Mouse (Mus musculus) C2C12 (cell line): ENCODE measurements around the gene Inpp5d. TPM values are rescaled to one million over a fixed set of nuclear protein-coding genes. Genes with fewer than 3 reads are reported as not detected.
"Not testable (repeated sequence)": the region's sequence is repeated elsewhere in the genome, so short reads cannot be mapped to it uniquely, and the experiment has no call there.

ENCODE experiments used
- H3K27me3 ChIP-seq: one replicate; pipeline ENCODE4 v1.6.1; 2011; ENCODE audit not compliant: control insufficient read depth, insufficient read depth, insufficient read length
- H3K36me3 ChIP-seq: one replicate; pipeline ENCODE4 v1.6.1; 2011; ENCODE audit not compliant: control insufficient read depth, insufficient read depth
- H3K4me3 ChIP-seq: one replicate; pipeline ENCODE4 v1.5.1; 2011; ENCODE audit warnings: mild to moderate bottlenecking, control low read depth; ENCODE audit not compliant: poor library complexity, insufficient read depth, severe bottlenecking
- H3K79me2 ChIP-seq: one replicate; pipeline ENCODE4 v1.6.1; 2011; ENCODE audit not compliant: control insufficient read depth, insufficient read depth
- H3K79me3 ChIP-seq: one replicate; pipeline ENCODE4 v1.6.1; 2011; ENCODE audit warnings: low read depth, control low read depth
- H3ac ChIP-seq: one replicate; pipeline ENCODE3; 2011; ENCODE audit warnings: low read depth; ENCODE audit not compliant: control insufficient read depth, insufficient read length
- CEBPB ChIP-seq: IDR thresholded peaks from one replicate; pipeline ENCODE4 v1.6.1; 2011; ENCODE audit warnings: low read depth, mild to moderate bottlenecking, control low read depth, moderate library complexity
- CTCF ChIP-seq: IDR thresholded peaks from one replicate; pipeline ENCODE4 v1.5.1; 2011; ENCODE audit not compliant: control insufficient read depth, insufficient read depth, insufficient read length
- FOSL1 ChIP-seq: IDR thresholded peaks from one replicate; pipeline ENCODE4 v1.8.0; 2011; ENCODE audit warnings: mild to moderate bottlenecking, low read length; ENCODE audit not compliant: poor library complexity, insufficient read depth, severe bottlenecking
- MAX ChIP-seq: IDR thresholded peaks from one replicate; pipeline ENCODE4 v1.6.1; 2011; ENCODE audit warnings: mild to moderate bottlenecking, control low read depth
- MYOD1 ChIP-seq: IDR thresholded peaks from one replicate; pipeline ENCODE4 v1.6.1; 2011; ENCODE audit warnings: low read depth; ENCODE audit not compliant: control insufficient read depth, insufficient read length
- MYOG ChIP-seq: IDR thresholded peaks from one replicate; pipeline ENCODE4 v1.6.1; 2011; ENCODE audit not compliant: control insufficient read depth, insufficient read length; ENCODE audit errors: extremely low read depth
- USF1 ChIP-seq: IDR thresholded peaks from one replicate; pipeline ENCODE4 v1.6.1; 2011; ENCODE audit warnings: low read depth, mild to moderate bottlenecking, control low read depth, moderate library complexity
- polyA plus RNA-seq: library from polyadenylated mRNA; unstranded; fragments of >200 nt; fragmentation: generic; extraction: Trizol; gene quantifications from one replicate; pipeline ENCODE4 v1.2.1, GENCODE M21; 2012; ENCODE audit warnings: missing spikeins

Inpp5d gene
- polyA plus RNA-seq, 1 experiment: 0.06 TPM

GRCm38 (mm10) chr1:87671483-87671882 lies 51.4 kb downstream of the Inpp5d start:
- no peak for TF ChIP-seq MAX
- TF ChIP-seq CEBPB: no peak
- TF ChIP-seq CTCF: no peak
- TF ChIP-seq FOSL1: no peak
- Histone ChIP-seq H3K4me3 (no peak overlapping the region), H3K27me3 (no peaks in the 10 kb centered on the region), H3K79me3 (no peaks in the 10 kb centered on the region), H3ac (no peak overlapping the region), H3K79me2 (no peaks in the 10 kb centered on the region), H3K36me3 (no peaks in the 10 kb centered on the region)

DNA sequence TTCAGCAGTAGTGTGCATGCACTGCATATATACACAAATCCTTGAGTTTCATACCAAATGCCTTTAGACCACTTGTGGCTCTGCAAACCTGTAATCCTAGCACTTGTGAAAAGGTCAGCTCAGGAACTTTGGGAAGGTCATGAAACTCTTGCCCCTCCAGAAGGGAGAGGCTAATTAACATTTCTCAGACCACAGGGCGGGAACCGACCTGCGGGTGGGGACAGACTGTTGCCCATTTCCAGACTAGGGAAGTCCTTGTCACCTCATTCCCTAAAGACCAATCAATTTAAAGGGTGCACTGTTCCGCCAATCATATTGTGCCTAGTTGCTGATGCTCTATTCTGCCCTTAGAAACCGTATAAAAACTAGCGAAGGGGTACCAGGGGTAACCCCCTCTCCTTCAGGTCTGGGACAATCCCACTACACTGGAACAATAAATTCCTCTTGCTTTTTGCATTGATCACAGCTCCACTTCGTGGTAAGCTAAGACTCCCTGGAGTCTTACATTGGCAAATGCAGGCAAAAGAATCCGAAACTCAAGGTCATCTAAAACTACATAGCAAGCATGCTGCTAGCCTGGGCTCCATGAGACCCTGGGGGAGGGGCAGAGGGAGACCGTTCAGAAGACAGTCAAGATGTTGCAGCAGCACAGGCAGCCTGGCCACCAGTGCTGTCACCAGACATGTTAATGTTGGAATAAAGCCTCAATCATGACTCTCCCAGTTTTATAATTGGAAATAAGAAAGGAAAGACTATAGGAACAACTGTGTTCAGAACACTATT lies 53.9 kb downstream of the Inpp5d start:
- no peak overlapping the region for H3K4me3 ChIP-seq
- H3K79me3 ChIP-seq: no peaks in the 10 kb centered on the region
- TF ChIP-seq FOSL1 (no peak), USF1 (no peak), MAX (no peak), MYOG (no peak), CTCF (no peak), CEBPB (no peak), MYOD1 (no peak)
- no peak overlapping the region for H3ac ChIP-seq
- no peaks in the 10 kb centered on the region for H3K79me2 ChIP-seq
- no peaks in the 10 kb centered on the region for H3K36me3 ChIP-seq
- H3K27me3 ChIP-seq: no peaks in the 10 kb centered on the region

- no peaks in the 10 kb centered on the region for H3K79me3 ChIP-seq
- TF ChIP-seq CTCF (no peak), CEBPB (no peak), MAX (no peak)
- H3K79me2 ChIP-seq: no peaks in the 10 kb centered on the region
- no peaks in the 10 kb centered on the region for H3K36me3 ChIP-seq
- no peak overlapping the region for H3K4me3 ChIP-seq
- H3K27me3 ChIP-seq: peaks cover 3% of the 10 kb centered on the region
- H3ac ChIP-seq: no peak overlapping the region
Observed at GRCm38 (mm10) chr1:87676006-87676405, 55.9 kb downstream of the Inpp5d start.

- H3K27me3 ChIP-seq: peaks cover 3% of the 10 kb centered on the region
- no peaks in the 10 kb centered on the region for H3K36me3 ChIP-seq
- no peak overlapping the region for H3ac ChIP-seq
- TF ChIP-seq MAX: no peak
- no peak for TF ChIP-seq MYOD1
- no peak for TF ChIP-seq USF1
- TF ChIP-seq CTCF: no peak
- TF ChIP-seq FOSL1: no peak
- no peak for TF ChIP-seq CEBPB
- no peak for TF ChIP-seq MYOG
- H3K79me3 ChIP-seq: no peaks in the 10 kb centered on the region
- no peaks in the 10 kb centered on the region for H3K79me2 ChIP-seq
- H3K4me3 ChIP-seq: no peak overlapping the region
Observed at GRCm38 (mm10) chr1:87679089-87679488, 59.0 kb downstream of the Inpp5d start.

GRCm38 (mm10) chr1:87680950-87681349 lies 60.8 kb downstream of the Inpp5d start:
- TF ChIP-seq MYOG (no peak), MAX (no peak)
- Histone ChIP-seq H3K27me3 (peaks cover 3% of the 10 kb centered on the region), H3K4me3 (no peak overlapping the region), H3K36me3 (no peaks in the 10 kb centered on the region), H3K79me2 (no peaks in the 10 kb centered on the region), H3ac (no peak overlapping the region), H3K79me3 (no peaks in the 10 kb centered on the region)

- H3K27me3 ChIP-seq, H3K79me3 ChIP-seq, H3ac ChIP-seq, H3K36me3 ChIP-seq, H3K79me2 ChIP-seq, H3K4me3 ChIP-seq: not testable (repeated sequence)
Observed at GRCm38 (mm10) chr1:87682473-87682872, 62.4 kb downstream of the Inpp5d start.
